Mouse (Mus musculus) thymus, postnatal 25 days (tissue): ENCODE results near the gene Hoxa2.

ENCODE experiments used
- DNase-seq: peaks from one replicate; pipeline ENCODE4 v3.0.0; 2022

The Hoxa2 gene

DNA sequence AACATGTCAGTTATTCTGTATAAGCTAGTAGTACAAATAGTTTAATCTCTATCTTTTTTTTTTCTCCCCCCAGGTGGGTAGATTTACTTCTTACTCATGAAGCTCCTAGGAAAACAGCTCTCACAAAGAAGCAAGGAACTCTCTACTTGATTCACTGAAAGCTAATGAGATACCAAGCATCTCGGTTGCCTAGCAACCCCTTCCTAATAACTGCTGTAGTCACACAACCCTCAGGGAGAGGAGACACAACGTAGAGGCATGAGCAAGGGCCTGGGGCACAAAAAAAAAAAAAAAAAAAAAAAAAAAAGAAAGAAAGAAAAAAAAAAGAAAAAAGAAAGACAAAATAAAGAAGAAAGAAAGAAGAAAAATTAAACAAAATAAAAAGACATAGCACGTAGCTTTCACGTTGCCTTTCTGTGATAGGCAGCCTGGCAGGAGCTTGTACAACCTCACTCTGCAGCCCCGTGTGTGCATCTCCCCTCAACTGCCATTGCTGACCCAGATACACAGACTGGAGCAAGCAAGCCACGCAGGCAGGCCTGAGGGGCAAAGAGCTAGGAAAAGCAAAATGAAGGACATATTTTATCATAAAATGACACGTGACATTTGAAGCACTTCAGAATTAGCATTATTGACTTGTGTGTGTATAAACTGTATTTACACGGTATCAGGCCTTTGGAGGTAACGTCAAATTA is 26.6 kb downstream of the Hoxa2 start:
- DNase-seq = no peak

- no peak for DNase-seq
Measured at GRCm38 (mm10) chr6:52123673-52124072, 41.0 kb downstream of the Hoxa2 start.

GRCm38 (mm10) chr6:52121173-52121572 is 43.5 kb downstream of the Hoxa2 start:
- no peak for DNase-seq

GRCm38 (mm10) chr6:52118903-52119635 is 45.6 kb downstream of the Hoxa2 start:
- DNase-seq = no peak

DNA sequence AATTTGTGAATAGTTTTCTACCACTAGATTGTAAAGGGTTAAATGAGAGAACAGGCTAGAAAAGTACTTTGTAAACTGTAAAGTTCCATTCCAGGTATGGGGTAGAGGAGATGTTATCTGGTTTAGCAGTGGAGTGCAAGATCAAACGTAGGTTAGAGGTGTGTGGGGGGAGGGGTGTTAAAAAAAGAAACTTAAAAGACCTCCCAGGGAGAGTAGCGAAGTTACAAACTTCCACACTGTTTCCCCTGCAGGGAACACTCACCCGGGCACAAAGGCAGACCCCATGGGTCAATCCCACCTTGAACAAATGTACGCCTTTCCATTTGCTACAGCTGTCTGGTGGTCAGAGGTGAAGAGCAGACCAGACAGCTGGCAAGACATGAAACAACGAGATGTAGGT is 48.7 kb downstream of the Hoxa2 start:
- peak; percentile 40 for DNase-seq
